Mouse (Mus musculus): ENCODE measurements at regions not wholly inside any gene's neighbourhood (a gene's known extent, or its start where the extent isn't known, plus 50 kb on each side); places are given as distances from the start of the nearest gene placed in this dataset.

DNA sequence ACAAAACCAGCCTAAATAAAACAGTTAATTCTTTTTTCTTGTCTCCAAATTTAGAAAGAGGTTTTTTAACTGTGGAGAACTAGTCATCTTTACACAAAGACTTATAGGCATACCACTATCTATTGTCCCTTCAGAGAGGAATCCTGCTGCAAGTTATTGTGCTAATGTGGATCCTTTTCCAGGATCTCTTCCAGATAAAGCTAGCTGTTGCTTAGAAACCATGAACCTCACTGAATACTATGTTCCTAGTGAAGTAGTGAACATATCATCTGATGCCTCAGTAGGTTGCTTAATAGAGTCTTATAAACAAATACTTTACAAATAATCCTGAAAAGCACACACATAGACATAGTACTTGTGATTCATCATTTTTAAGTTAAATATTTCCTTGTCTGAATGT, 766.0 kb upstream of the Map3k7 start:
- TF ChIP-seq CTCF (IDR thresholded peaks at IDR 0.05; ENCODE audit: control insufficient read depth, insufficient read depth, insufficient replicate concordance, low read depth, low read length) (no peak), POLR2A (IDR thresholded peaks at IDR 0.05; ENCODE audit: control insufficient read depth, low read depth, low read length) (no peak)
